Mouse (Mus musculus): ENCODE measurements around the gene Aida.

DNA sequence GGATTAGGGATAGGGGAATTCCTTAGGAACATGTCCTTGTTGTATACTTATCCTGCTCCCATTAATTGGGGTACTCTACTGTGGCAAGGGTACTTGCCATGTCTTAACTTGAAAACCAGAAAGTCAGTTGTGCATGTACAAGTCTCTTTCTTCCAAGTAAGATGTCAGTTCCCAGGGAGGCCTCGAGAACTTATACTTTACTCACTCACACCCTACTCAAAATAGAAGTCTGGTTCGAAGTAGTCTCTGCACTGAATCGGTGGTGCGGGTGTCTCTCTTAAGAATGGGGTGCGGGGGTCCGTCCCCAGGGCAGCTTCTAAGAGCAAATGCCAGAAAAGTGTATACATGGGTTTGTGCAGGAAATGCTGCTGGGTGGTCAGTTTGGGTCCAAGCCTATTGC, 2.8 kb downstream of the Aida start:
- TF ChIP-seq POLR2A (IDR thresholded peaks at IDR 0.05; ENCODE audit: borderline replicate concordance, control insufficient read depth, low read depth, low read length) (no peak), CTCF (IDR thresholded peaks at IDR 0.05; ENCODE audit: control insufficient read depth, insufficient read depth, low read length) (no peak)

All from bone marrow, adult 2 months (tissue).